Mouse (Mus musculus) megakaryocyte-erythroid progenitor cell, adult 5-6 weeks (primary cell): Measurements from ENCODE around the gene Hoxb7. TPM values are rescaled to one million over a fixed set of nuclear protein-coding genes. Genes with fewer than 3 reads are reported as not detected.

Source experiments
- ATAC-seq: replicated peaks from 2 replicates; pipeline ENCODE4 v1.8.0; 2016; ENCODE audit warnings: mild to moderate bottlenecking, inconsistent platforms; ENCODE audit not compliant: severe bottlenecking, poor library complexity, low FRiP score, low TSS enrichment
- total RNA-seq, 2 experiments: library from RNA; stranded (forward) in 1 of 2; stranded (reverse) in 1 of 2; fragments of 200-1000, 215-1000 nt in 1 of 2; fragments of >200 nt in 1 of 2; fragmentation: Nextera tagmentation in 1 of 2; gene quantifications; 2 replicates each; pipeline ENCODE4 v1.2.3; 2014 to 2017

The Hoxb7 gene
- total RNA-seq, 2 experiments from 2014 or later = not detected

DNA sequence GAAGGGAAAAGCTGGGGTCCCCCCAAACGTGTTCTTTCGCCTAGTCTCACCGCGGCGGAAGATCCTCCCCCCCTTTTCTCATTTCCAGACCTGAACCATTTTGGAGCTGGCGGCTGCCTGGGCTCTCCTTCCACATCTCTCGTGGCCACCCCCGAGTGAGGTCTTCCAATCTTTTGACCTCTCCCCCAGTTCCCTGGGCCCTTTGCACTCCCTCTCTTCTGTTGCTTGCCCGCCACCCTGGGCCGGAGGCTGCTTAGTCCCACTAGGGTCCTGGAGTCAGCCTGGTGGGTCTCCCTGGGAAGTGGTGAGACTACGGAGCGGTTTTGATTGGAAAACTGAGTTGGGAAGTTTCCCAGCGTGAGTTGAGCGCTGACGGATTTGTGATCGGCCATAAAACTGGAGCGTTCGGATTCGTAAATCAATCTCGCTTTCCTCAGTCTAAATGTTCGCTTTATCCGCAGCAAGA lies 39.4 kb downstream of the Hoxb7 start:
- ATAC-seq = no peak

- ATAC-seq = no peak
Measured at GRCm38 (mm10) chr11:96326705-96327104, 40.3 kb downstream of the Hoxb7 start.

DNA sequence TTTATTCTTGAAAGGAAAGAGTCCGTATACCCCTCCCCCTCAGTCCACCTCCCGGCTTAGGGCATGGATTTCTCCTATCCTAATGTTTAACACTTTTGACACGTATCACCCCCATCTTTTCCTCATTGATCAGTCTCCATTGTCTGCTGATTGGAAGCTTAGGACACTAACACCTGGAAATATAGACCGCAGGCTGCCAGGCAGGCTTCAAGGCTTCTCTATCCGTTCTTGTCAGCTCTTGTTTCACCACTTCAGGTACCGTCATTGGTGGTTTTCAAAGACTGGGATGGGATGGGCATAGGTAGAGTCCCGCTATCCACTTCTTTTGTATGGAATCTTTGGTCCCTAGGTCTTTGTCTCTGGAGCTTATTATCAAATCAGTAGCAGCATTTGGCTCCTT lies 40.7 kb downstream of the Hoxb7 start:
- no peak for ATAC-seq

- ATAC-seq = no peak
Measured at GRCm38 (mm10) chr11:96327750-96328149, 41.3 kb downstream of the Hoxb7 start.

DNA sequence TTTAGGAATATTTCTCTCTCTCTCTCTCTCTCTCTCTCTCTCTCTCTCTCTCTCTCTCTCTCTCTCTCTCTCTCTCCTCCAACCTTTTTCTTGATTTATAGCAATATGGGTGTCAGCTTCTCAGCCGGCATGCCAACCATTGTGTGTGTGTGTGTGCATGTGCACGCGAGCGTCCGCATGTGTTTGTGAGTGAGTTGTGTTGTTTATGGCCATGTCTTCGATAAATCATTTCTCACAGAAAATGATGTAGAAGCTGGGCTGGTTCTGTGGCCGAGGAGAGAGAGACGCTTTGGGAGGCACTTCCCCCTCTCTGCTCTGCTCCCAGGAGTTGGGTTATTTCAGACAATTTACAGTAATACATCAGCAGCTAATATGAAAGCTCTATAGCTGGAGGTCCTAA lies 42.2 kb downstream of the Hoxb7 start:
- no peak for ATAC-seq

DNA sequence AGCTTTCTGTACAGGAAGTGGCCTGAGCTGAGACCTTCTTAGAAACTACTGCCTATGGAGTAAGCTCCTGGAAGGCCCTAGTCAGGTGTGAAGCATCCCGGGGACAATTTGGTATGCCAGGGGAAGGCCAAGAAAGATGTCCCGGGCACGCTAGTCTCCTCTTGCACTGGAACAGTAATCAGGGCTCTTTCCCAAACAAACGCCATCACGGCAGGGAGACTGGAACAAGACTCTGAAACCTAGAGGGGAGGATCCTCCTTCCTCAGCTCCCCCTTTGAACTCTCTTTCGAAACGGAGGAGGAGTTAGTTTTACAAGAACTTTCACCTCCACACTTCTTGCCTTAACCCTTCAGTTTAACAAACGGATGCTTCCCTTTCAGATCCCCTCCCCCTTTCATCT lies 45.7 kb downstream of the Hoxb7 start:
- ATAC-seq = no peak

DNA sequence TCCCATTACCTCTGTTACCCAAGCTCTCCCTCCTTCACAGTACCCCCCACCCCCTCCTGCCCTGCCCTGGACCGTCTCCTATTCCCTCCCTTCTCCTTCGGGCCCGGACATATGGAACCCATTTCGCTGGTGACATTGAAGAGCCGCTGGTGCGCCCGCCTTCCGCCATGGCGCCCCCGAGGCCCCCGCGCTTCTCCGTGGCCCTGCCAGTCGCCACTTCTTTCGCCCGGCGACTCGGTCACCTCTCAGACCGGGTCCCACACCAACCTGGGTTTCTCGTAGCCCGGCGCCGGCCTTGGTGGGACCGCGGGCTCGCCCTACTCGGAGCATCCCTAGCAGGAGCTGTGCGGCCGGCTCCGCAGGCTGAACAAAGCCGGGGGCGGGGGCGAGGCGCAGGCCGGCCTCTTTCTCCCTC lies 46.2 kb downstream of the Hoxb7 start:
- ATAC-seq = no peak

DNA sequence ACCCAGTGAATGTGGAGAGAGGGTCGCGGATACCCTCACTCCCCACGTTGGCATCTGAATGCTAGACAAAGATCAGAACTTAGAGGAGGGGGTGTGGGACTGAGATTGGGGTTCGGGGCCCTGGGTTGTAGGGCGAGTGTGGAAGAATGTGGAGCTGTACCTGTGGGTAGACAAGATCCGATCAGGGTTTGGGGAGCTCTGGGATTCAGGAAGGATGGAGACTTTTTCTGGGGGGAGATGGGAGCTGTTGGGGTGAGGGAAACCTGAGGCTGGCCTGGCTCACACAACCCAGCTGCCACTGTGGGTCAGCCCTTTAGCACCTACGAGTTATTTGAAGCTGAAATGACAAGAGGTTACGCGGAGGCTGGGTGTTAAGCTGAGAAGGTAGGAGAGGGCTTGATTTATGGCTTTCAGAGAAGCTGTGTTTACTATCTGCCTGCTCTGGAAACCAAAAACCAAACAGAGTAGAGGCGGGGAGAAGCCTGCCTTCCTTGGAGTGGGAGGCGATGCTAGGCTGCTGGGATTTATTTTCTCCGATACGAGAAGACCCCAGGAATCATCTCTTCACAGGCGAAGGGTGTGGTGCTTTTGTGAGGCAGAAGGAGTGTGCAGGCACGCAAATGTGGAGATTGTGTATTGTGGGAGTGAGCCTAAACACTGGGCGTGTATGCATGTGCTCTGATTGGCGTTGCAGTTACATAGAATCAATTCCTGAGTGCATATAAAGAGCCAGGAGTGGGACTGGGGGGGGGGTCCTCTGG lies 47.0 kb downstream of the Hoxb7 start:
- ATAC-seq = no peak

DNA sequence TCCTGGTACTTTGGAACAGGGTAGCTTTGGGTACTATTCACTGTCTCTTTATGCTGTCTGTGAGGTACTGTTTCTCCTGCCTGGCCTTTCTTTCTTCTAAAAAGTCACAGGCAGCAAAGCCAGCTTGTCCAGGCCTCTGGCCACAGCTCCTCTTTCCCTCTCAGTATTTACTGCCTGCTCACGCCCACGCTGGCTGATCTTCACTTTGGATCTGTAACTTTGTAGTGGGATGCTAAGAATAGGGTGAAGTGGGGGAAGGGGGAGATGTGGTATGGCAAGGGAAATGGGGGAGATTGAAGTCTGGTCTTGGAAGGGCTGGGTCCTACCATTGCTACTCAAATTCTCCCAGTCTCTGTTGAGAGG lies 47.6 kb downstream of the Hoxb7 start:
- ATAC-seq = no peak

DNA sequence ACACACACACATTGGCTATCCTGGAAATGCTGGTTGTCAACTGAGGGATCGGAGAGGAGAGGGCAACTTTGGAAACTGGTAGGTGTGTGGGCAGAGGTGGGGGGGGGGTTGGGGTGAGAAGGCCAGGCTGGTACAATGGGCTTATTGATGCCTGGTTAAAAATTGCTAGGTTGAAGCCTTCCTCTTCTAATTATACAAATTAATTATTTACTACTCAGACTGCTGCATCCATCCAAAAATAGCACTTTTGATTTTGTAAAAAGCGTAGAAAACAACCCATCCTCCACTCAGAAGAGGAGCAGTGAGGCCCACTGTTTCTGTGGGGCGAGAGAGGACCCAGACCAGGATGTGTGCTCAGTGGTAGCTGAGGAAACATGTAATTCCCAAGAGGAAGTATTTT lies 48.6 kb downstream of the Hoxb7 start:
- no peak for ATAC-seq

DNA sequence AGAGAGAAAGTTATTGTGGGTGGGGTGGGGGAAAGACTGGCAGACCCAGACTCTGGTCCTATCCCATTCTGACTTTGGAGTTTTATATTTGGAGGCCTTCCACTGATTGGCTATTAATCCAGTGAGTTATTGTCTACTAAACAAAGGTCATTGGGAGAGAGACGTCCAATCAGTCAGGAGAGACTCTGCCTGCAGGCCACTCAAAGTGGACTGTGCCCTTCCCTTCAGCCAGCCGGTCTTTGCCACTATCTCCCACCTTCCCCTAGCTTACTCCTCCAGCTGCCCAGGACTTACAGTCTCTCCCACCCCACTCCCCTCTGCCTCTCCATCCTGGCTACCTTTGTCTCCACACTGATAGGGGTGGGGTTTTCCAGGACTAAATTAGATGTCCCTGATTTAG lies 50.2 kb downstream of the Hoxb7 start:
- ATAC-seq = no peak

- no peak for ATAC-seq
Measured at GRCm38 (mm10) chr11:96337026-96337425, 50.6 kb downstream of the Hoxb7 start.

DNA sequence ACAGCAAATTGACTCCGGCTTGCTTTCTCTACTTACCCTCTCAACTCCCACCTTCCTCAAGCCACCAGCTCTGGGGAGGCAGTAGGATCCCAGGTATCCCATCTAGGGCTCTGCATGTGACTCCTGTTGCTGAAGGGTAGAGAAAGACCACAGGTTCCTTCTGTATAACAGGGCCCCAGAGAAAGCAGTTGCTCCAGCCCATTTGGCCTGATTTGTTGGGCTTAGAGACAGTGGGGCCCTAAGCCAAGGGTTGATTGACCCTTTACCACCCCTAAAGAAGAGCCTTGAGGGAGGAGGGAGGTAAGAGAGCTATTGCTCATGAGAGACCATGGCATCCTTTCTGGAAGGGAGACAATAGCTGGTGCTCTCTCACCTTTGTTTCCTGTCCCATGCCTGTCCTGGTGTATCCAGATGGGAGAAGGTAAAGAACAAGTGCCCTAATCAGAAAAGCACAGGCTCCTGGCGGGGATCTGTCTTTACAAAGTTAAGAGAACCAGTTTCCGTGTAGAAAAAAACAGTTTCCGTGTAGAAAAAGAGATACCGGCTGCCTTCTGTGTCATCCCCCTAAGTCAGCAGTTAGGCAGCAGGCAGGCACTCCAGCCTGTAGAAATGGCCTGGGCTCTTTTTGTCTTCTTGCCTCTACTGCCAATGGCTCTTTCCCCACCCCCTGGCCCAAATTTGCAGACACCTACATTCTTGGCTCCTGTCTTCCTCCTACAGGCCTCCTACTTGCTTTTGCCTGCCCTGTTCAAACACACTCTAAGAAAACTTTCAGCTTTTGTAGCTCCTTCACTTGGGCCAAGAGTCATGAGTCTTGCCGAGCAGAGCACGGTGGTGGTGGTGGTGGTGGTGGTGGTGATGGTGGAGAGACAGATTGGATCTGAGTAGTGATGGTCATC lies 52.8 kb downstream of the Hoxb7 start:
- ATAC-seq = no peak

Other genes starting within 250 kb of the Hoxb7 start
- 25.4 and 27.5 TPM in 2 replicates for gene Ube2z, start 221.2 kb upstream of the Hoxb7 start, total RNA-seq (2014; fragmentation: Nextera tagmentation)
- 14.6 and 19.4 TPM in 2 replicates for gene Ube2z, start 221.2 kb upstream of the Hoxb7 start, total RNA-seq (2017)
- 878 and 1,130 TPM in 2 replicates for gene Atp5g1, start 211.0 kb upstream of the Hoxb7 start, total RNA-seq (2014; fragmentation: Nextera tagmentation)
- gene Atp5g1, start 211.0 kb upstream of the Hoxb7 start, total RNA-seq (2017) = 87.7 and 137 TPM in 2 replicates
- gene Calcoco2, start 174.7 kb upstream of the Hoxb7 start, total RNA-seq (2014; fragmentation: Nextera tagmentation) = not detected in 2 replicates
- gene Calcoco2, start 174.7 kb upstream of the Hoxb7 start, total RNA-seq (2017) = not detected in 2 replicates
- gene Ttll6, start 152.8 kb upstream of the Hoxb7 start, total RNA-seq (2014; fragmentation: Nextera tagmentation) = not detected in 2 replicates
- gene Ttll6, start 152.8 kb upstream of the Hoxb7 start, total RNA-seq (2017) = not detected in 2 replicates
- gene Hoxb13, start 92.3 kb upstream of the Hoxb7 start, total RNA-seq (2014; fragmentation: Nextera tagmentation) = not detected in 2 replicates
- not detected in 2 replicates for gene Hoxb13, start 92.3 kb upstream of the Hoxb7 start, total RNA-seq (2017)
- gene Hoxb9, start 15.2 kb upstream of the Hoxb7 start, total RNA-seq (2014; fragmentation: Nextera tagmentation) = not detected in 2 replicates
- gene Hoxb9, start 15.2 kb upstream of the Hoxb7 start, total RNA-seq (2017) = not detected in 2 replicates
- not detected in 2 replicates for gene Hoxb8, start 4.7 kb upstream of the Hoxb7 start, total RNA-seq (2014; fragmentation: Nextera tagmentation)
- gene Hoxb8, start 4.7 kb upstream of the Hoxb7 start, total RNA-seq (2017) = not detected in 2 replicates
- not detected in 2 replicates for gene Hoxb6, start 5.9 kb downstream of the Hoxb7 start, total RNA-seq (2014; fragmentation: Nextera tagmentation)
- 0.72 TPM in 1 of 2 replicates, not detected in the other for gene Hoxb6, start 5.9 kb downstream of the Hoxb7 start, total RNA-seq (2017)
- gene Hoxb5, start 16.7 kb downstream of the Hoxb7 start, total RNA-seq (2014; fragmentation: Nextera tagmentation) = not detected in 2 replicates
- not detected in 2 replicates for gene Hoxb5, start 16.7 kb downstream of the Hoxb7 start, total RNA-seq (2017)
- gene Hoxb4, start 31.6 kb downstream of the Hoxb7 start, total RNA-seq (2014; fragmentation: Nextera tagmentation) = 0.12 and 0.66 TPM in 2 replicates
- gene Hoxb4, start 31.6 kb downstream of the Hoxb7 start, total RNA-seq (2017) = 0.70 and 1.9 TPM in 2 replicates
- gene Hoxb3, start 36.7 kb downstream of the Hoxb7 start, total RNA-seq (2014; fragmentation: Nextera tagmentation) = 0.28 and 0.79 TPM in 2 replicates
- not detected in 2 replicates for gene Hoxb3, start 36.7 kb downstream of the Hoxb7 start, total RNA-seq (2017)
- gene Hoxb2, start 63.9 kb downstream of the Hoxb7 start, total RNA-seq (2014; fragmentation: Nextera tagmentation) = 0.37 TPM in 1 of 2 replicates, not detected in the other
- gene Hoxb2, start 63.9 kb downstream of the Hoxb7 start, total RNA-seq (2017) = 0.42 TPM in 1 of 2 replicates, not detected in the other
- gene Hoxb1, start 79.1 kb downstream of the Hoxb7 start, total RNA-seq (2014; fragmentation: Nextera tagmentation) = not detected in 2 replicates
- gene Hoxb1, start 79.1 kb downstream of the Hoxb7 start, total RNA-seq (2017) = not detected in 2 replicates
- gene Skap1, start 178.0 kb downstream of the Hoxb7 start, total RNA-seq (2014; fragmentation: Nextera tagmentation) = 2.7 and 11.3 TPM in 2 replicates
- gene Skap1, start 178.0 kb downstream of the Hoxb7 start, total RNA-seq (2017) = 3.7 TPM in 1 of 2 replicates, not detected in the other